Mouse (Mus musculus): ENCODE results near the gene Gm4871.

- no peak for TF ChIP-seq POLR2A (IDR thresholded peaks at IDR 0.05; ENCODE audit: borderline replicate concordance, extremely low read depth, insufficient read depth, insufficient read length, poor library complexity, severe bottlenecking)
- TF ChIP-seq CTCF (IDR thresholded peaks at IDR 0.05; ENCODE audit: borderline replicate concordance, extremely low read depth, insufficient read depth, insufficient read length): peak; percentile 88
Observed at GRCm38 (mm10) chr5:145069707-145070106, 37.2 kb upstream of the Gm4871 start.

All from brain, embryonic 14.5 days (tissue).